Mouse (Mus musculus) layer of hippocampus, postnatal 14 days (tissue): Measurements from ENCODE around the gene Nfib. TPM values are rescaled to one million over a fixed set of nuclear protein-coding genes. Genes with fewer than 3 reads are reported as not detected.

Experiments used
- DNase-seq, 2 experiments: peaks; one replicate each; pipeline ENCODE4 v3.0.0; 2021 to 2022; ENCODE audit warnings: low spot score in 2 of 2, mixed read lengths in 1 of 2
- total RNA-seq, 2 experiments: library from RNA; stranded (reverse); gene quantifications; 2 replicates each; pipeline ENCODE4 v1.2.3; 2021

The Nfib gene
- total RNA-seq, 2 experiments from 2014 or later = 197 to 217 TPM

- DNase-seq = no peak
Observed at GRCm38 (mm10) chr4:82635118-82635517, 70.4 kb downstream of the Nfib start.

- DNase-seq = no peak
Observed at GRCm38 (mm10) chr4:82634365-82634764, 71.2 kb downstream of the Nfib start.

- no peak for DNase-seq
Observed at GRCm38 (mm10) chr4:82624285-82625045, 81.1 kb downstream of the Nfib start.

DNA sequence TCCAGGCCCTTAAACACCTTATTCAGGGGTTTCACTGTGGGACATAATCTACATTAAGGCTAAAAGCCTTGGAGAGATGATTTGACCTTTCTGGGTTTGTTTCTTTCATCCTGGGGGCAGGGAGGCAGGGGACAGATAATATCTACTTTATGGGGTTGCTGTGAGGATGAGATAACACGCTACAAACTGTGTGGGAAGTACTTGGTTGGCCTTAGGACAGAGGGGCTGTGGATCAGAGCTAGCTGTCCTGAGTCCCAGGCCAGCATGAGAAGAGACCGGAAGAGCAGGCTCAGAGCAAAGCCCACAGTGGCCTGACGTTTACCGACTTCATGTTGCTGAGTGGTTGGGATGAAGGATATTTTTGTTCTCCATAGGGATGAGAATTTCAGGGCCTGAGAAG lies 81.7 kb downstream of the Nfib start:
- no peak for DNase-seq

DNA sequence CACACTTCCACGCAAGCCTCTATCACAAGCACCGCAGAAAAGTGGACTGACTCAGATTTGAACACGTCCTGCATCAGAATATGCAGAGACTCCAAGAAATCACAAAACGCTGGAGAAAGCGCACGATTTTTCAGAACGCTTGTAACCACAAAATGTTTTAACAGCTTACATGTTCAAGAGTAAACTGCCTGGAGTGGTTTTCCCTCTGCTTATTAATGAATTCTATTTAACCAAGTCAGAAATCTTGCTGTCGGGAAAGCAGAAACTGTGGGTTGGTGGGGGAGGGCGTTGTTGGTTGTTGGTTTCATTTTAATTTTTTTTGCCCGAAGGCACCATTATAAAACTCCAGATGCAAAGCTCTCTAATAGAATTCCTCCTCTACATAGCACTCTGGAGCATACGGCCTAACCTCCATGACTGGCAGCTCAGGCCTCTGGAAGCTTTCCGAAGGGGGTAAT lies 82.4 kb downstream of the Nfib start:
- DNase-seq = no peak

- DNase-seq = peak; percentile 70 to 86
Observed at GRCm38 (mm10) chr4:82622321-82622836, 83.2 kb downstream of the Nfib start.

DNA sequence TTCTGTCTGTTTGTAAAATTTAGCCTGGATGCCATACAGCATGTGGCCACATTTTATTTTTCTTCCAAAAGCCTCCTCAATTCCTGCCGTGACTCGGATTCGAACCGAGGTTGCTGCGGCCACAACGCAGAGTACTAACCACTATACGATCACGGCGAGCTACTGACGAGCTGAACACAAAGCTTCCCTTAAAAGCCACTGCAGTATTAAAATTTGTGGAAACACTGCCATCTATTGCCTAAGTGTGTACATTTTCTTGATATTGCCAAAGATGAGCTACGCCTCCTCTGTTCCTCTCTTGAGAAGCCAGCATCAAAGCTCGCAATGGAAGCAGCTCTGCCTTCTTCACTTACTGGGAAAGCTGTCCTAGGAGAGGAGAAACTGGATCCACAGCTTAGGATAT lies 86.0 kb downstream of the Nfib start:
- DNase-seq = peak; percentile 74 to 85

- no peak for DNase-seq
Observed at GRCm38 (mm10) chr4:82619003-82619402, 86.5 kb downstream of the Nfib start.

- no peak for DNase-seq
Observed at GRCm38 (mm10) chr4:82617257-82617656, 88.3 kb downstream of the Nfib start.

GRCm38 (mm10) chr4:82615712-82616111 lies 89.8 kb downstream of the Nfib start:
- DNase-seq = no peak

DNA sequence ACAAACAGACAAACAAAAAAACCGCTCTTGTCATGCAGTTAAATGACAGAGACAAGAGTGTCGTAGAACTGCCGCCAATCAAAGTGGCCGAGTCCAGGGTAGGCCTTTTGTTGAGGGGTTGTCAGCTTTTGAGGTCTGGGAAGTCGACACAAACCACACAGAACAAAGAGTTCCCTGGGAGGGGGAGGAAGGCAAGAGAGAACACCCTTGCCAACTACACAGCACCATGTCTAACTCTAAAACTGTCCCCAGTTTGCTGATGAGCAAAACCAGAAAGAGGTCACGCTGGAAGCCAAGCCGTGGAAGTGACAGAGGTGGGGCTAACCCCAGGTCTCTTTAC lies 91.1 kb downstream of the Nfib start:
- DNase-seq = no peak

DNA sequence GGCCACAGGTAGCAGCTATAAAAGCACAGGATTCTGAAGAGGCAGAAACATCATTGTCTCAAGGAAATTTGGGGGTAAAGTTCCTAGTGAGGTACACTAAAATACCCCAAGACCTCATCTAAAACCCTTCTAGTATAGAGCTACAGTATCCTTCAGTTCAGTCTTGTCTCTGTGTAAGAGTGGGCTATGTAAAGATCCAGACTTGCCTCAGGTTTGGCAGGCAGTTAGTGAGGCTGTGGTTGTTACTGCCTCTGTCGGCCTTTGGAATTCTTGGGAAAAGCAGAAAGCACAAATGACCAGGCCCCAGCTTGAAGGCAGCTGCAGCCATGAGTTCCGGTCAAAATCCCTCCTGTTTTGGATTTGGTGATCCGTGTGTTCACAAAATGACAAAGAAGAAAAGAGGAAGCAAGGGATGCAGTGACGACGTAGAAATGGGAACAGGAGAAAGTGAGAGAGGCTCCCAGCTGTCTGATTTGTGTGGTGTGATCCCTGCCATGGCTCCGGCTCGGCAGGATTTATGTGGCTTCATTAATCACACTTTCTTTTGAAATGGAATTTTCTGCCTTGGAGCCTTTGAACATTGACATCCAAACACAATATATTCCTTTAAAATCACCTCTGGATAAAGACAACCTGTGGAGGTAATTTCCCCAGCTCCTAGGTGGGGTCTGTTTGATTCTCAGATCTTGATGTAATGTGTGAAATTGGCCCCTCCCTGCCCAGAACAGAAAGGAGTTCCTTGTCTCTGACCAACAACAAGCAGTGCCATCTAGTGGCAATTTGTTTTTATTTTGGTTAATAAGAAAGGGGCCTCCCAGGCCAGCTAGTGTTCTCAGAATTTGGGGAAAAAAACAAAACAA lies 91.7 kb downstream of the Nfib start:
- DNase-seq = peak; percentile 55 to 89

- DNase-seq = no peak
Observed at GRCm38 (mm10) chr4:82609676-82610075, 95.9 kb downstream of the Nfib start.

- DNase-seq = no peak
Observed at GRCm38 (mm10) chr4:82608768-82609610, 96.6 kb downstream of the Nfib start.

- no peak for DNase-seq
Observed at GRCm38 (mm10) chr4:82607266-82607665, 98.3 kb downstream of the Nfib start.

GRCm38 (mm10) chr4:82606351-82606750 lies 99.2 kb downstream of the Nfib start:
- DNase-seq = no peak

GRCm38 (mm10) chr4:82605034-82605784 lies 100.3 kb downstream of the Nfib start:
- no peak for DNase-seq

DNA sequence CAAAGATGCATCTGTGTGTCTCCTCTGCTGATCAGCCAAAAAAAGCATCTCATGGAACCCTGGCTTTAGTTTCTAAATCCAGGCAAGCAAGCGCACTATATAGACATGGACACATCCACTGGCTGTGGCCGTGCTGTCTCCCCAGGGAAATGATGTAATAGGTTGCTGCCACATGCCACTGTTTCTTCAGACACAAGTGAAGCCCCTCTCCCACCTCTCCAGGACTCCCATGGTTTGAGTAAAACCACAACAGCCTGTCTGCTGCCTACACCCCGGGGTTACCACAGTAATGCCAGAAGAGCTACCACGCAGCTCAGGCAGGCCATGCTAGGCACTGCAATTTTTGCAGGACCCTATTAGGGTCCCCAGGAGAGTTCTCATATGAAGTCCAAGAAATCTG lies 101.0 kb downstream of the Nfib start:
- no peak for DNase-seq

DNA sequence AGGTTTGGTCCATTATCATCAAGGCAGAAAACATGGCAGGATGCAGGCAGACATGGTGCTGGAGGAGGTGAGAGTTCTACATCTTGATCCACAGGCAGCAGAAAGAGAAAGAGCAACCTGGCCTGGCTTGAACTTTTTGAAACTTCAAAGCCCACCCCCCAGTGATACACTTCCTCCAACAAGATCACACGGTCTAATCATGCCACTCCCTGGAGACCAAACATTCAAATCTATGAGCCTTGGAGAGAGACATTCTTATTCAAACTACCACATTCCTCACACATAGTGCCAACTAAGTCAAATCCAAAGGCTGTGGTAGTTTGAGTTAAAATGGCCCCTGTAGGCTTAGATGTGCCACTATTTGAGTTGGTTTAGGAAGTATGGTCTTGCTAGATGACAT lies 104.9 kb downstream of the Nfib start:
- no peak for DNase-seq

GRCm38 (mm10) chr4:82598436-82598835 lies 107.1 kb downstream of the Nfib start:
- no peak for DNase-seq
